Mouse (Mus musculus): ENCODE results near the gene Med16. TPM values are rescaled to one million over a fixed set of nuclear protein-coding genes. Genes with fewer than 3 reads are reported as not detected.

The Med16 gene
- polyA plus RNA-seq, 1 experiment from 2014 or later = 66.5 TPM

DNA sequence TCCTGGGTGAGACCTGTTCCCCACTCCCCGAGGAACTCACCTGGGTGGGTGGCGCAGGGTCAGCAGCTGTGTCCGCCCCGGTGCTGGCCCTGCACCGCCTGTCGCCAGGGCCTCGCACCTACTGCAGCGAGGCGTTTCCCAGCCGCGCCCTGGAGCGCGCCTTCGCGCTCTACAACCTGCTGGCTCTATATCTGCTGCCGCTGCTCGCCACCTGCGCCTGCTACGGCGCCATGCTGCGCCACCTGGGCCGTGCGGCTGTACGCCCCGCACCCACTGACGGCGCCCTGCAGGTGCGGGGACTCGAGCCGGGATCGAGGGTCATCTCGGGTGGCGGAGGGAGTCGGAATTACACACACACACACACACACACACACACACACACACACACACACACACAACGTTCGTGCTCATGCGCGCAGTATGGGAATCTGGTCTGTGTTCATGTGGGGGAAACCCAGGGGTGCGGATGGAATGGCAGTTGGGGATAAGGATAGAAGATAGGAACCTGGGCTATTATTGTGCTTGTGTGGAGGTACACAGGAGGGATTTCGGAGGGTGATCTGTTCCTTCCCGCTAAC lies 12.3 kb upstream of the Med16 start, which contains the start of gene R3hdm4:
TSS of gene R3hdm4 (minus strand) at position 251 of the 578 bp plus-strand sequence.
- H3K9me3 ChIP-seq = no peaks in the 10 kb centered on the region
- H3K4me3 ChIP-seq = peak within 1 kb of the TSS; percentile 33
- peak within 1 kb of the TSS; percentile 36; the same call in 1 of the 2 replicates for H3K9ac ChIP-seq
- 4% methylated on average over 41 of the region's 41 CpGs for WGBS
- H3K27ac ChIP-seq = no peak within 1 kb of the TSS
- peaks cover 38% of the 10 kb centered on the region for H3K4me1 ChIP-seq
- peaks cover 62% of the 10 kb centered on the region for H3K27me3 ChIP-seq (replicated peaks)
- H3K4me2 ChIP-seq = peak within 1 kb of the TSS; percentile 49
- ATAC-seq (replicated peaks) = no peak
- H3K36me3 ChIP-seq (replicated peaks) = no peaks in the 10 kb centered on the region

GRCm38 (mm10) chr10:79920056-79920890 lies 11.6 kb upstream of the Med16 start:
- H3K27me3 ChIP-seq (replicated peaks) = peaks cover 62% of the 10 kb centered on the region
- H3K9me3 ChIP-seq = no peaks in the 10 kb centered on the region
- H3K36me3 ChIP-seq (replicated peaks) = no peaks in the 10 kb centered on the region
- H3K9ac ChIP-seq = no peak overlapping the region; the same call in 1 of the 2 replicates
- peaks cover 38% of the 10 kb centered on the region for H3K4me1 ChIP-seq
- ATAC-seq (replicated peaks) = 0 out of 2 replicates have a peak, but pooled peaks have one; percentile 5
- no peak overlapping the region for H3K27ac ChIP-seq
- peak overlapping the region; percentile 49 for H3K4me2 ChIP-seq
- 14% methylated on average over 26 of the region's 26 CpGs for WGBS
- peak overlapping the region; percentile 33 for H3K4me3 ChIP-seq

- H3K9ac ChIP-seq = no peak overlapping the region
- 3% methylated on average over 21 of the region's 21 CpGs for WGBS
Measured at GRCm38 (mm10) chr10:79919251-79919849, 10.6 kb upstream of the Med16 start.

DNA sequence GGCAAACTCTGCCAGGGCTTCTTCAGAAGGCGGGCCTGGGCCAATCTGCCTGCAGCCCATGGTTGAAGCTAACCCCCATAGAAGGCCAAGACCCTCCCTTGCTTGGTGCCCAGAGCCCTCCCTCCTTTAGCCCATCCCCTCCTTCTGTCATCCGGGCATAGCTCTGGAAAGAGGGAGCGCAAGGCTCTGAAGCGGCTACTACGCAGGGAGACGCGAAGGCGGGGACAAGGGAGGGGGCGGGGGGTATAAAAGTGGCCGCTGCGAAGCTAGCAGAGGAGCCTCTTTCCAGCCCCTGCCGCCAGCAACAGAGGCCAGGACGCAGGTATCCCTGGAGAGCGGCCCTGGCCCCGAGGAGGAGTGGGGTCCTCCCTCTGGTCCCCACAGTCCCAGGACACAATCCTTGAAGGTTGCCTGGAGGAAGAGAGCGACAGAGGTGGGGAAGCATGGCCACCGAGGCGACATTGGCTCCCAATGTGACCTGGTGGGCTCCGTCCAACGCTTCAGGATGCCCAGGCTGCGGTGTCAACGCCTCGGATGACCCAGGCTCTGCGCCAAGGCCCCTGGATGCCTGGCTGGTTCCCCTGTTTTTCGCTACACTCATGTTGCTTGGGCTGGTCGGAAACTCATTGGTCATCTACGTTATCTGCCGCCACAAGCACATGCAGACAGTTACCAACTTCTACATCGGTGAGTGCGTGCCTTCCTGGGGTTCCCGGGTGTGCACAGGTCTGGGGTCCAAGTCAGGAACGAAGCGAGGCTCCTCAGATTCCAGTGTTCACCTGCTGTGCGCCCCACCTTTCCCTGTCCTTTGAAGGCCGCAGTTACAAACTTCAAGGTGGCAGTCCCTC lies 9.7 kb upstream of the Med16 start:
- Histone ChIP-seq H3K9me3 (no peaks in the 10 kb centered on the region), H3K4me2 (peak overlapping the region; percentile 8; the same call in 1 of the 2 replicates), H3K36me3 (replicated peaks) (no peaks in the 10 kb centered on the region), H3K4me3 (peak overlapping the region; percentile 1; the same call in 1 of the 2 replicates), H3K27me3 (replicated peaks) (peaks cover 60% of the 10 kb centered on the region), H3K4me1 (peaks cover 53% of the 10 kb centered on the region), H3K9ac (no peak overlapping the region), H3K27ac (no peak overlapping the region)
- 6% methylated on average over 34 of the region's 35 CpGs for WGBS
- no peak for ATAC-seq (replicated peaks)

More at GRCm38 (mm10) chr10:79919251-79919849, 10.6 kb upstream of the Med16 start:
- no peaks in the 10 kb centered on the region for H3K36me3 ChIP-seq (replicated peaks)
- peaks cover 44% of the 10 kb centered on the region for H3K4me1 ChIP-seq
- H3K4me2 ChIP-seq = no peak overlapping the region
- H3K27ac ChIP-seq = no peak overlapping the region
- H3K4me3 ChIP-seq = no peak overlapping the region
- no peaks in the 10 kb centered on the region for H3K9me3 ChIP-seq
- ATAC-seq (replicated peaks) = no peak
- H3K27me3 ChIP-seq (replicated peaks) = peaks cover 62% of the 10 kb centered on the region

GRCm38 (mm10) chr10:79917532-79918100 lies 8.9 kb upstream of the Med16 start:
- WGBS = 64% methylated on average over 5 of the region's 5 CpGs
- Histone ChIP-seq H3K9me3 (no peaks in the 10 kb centered on the region), H3K36me3 (replicated peaks) (no peaks in the 10 kb centered on the region), H3K9ac (peak overlapping the region; percentile 99), H3K4me3 (peak overlapping the region; percentile 86), H3K27ac (no peak overlapping the region), H3K27me3 (replicated peaks) (peaks cover 52% of the 10 kb centered on the region), H3K4me1 (peaks cover 55% of the 10 kb centered on the region), H3K4me2 (peak overlapping the region; percentile 77)
- ATAC-seq (replicated peaks) = no peak

- no peaks in the 10 kb centered on the region for H3K36me3 ChIP-seq (replicated peaks)
- H3K9ac ChIP-seq = peak within 1 kb of the TSS; percentile 99
- 2% methylated on average over 42 of the region's 42 CpGs for WGBS
- peak within 1 kb of the TSS; percentile 86 for H3K4me3 ChIP-seq
- no peaks in the 10 kb centered on the region for H3K9me3 ChIP-seq
- H3K4me2 ChIP-seq = peak within 1 kb of the TSS; percentile 77
- peak within 1 kb of the TSS; percentile 79 for H3K27ac ChIP-seq
- ATAC-seq (replicated peaks) = peak; percentile 87
- peaks cover 55% of the 10 kb centered on the region for H3K4me1 ChIP-seq
- peaks cover 45% of the 10 kb centered on the region for H3K27me3 ChIP-seq (replicated peaks)
Measured at GRCm38 (mm10) chr10:79916808-79917531, 8.2 kb upstream of the Med16 start, which contains the start of gene Kiss1r. Gene Kiss1r, plus strand, starts transcription at chr10:79916971.

DNA sequence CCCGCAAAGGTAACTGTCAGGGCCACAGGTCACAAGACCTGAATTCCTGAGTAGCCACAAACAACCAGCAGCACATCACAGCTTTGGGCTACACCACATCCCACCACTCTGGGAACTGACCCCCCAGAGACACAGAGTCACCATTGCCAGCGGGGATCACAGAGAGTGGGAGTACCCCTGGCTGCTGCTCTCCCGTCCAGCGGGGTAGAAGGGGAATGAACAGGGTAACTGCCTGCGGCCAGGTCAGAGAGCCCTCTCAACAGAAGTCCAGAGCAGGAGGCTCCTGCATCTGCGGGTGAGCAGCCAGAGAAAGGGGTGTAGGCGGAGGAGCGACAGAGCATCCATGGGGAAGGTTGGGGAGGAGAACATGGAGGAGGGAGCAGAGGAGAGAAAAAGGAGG lies 7.4 kb upstream of the Med16 start:
- peak overlapping the region; percentile 99 for H3K9ac ChIP-seq
- H3K27me3 ChIP-seq (replicated peaks) = peaks cover 37% of the 10 kb centered on the region
- H3K27ac ChIP-seq = peak overlapping the region; percentile 79
- no peaks in the 10 kb centered on the region for H3K9me3 ChIP-seq
- no peaks in the 10 kb centered on the region for H3K36me3 ChIP-seq (replicated peaks)
- H3K4me1 ChIP-seq = peaks cover 46% of the 10 kb centered on the region
- H3K4me3 ChIP-seq = peak overlapping the region; percentile 86
- ATAC-seq (replicated peaks) = no peak
- H3K4me2 ChIP-seq = peak overlapping the region; percentile 77
- WGBS = 7% methylated on average over 8 of the region's 8 CpGs

- H3K4me3 ChIP-seq = no peak overlapping the region
- H3K9me3 ChIP-seq = no peaks in the 10 kb centered on the region
- H3K4me2 ChIP-seq = 0 out of 2 replicates have a peak overlapping the region, but pooled peaks have one; percentile 77
- peaks cover 27% of the 10 kb centered on the region for H3K27me3 ChIP-seq (replicated peaks)
- no peak for ATAC-seq (replicated peaks)
- 77% methylated on average over 7 of the region's 7 CpGs for WGBS
- H3K36me3 ChIP-seq (replicated peaks) = no peaks in the 10 kb centered on the region
- no peak overlapping the region for H3K9ac ChIP-seq
- no peak overlapping the region for H3K27ac ChIP-seq
- peaks cover 40% of the 10 kb centered on the region for H3K4me1 ChIP-seq
Measured at GRCm38 (mm10) chr10:79914948-79915596, 6.3 kb upstream of the Med16 start.

- Histone ChIP-seq H3K4me2 (no peak overlapping the region), H3K4me3 (no peak overlapping the region), H3K36me3 (replicated peaks) (no peaks in the 10 kb centered on the region), H3K27me3 (replicated peaks) (peaks cover 19% of the 10 kb centered on the region), H3K9me3 (no peaks in the 10 kb centered on the region), H3K9ac (no peak overlapping the region), H3K4me1 (peaks cover 43% of the 10 kb centered on the region), H3K27ac (no peak overlapping the region)
- WGBS = 64% methylated on average over 11 of the region's 11 CpGs
- no peak for ATAC-seq (replicated peaks)
Measured at GRCm38 (mm10) chr10:79914131-79914947, 5.6 kb upstream of the Med16 start.

GRCm38 (mm10) chr10:79912412-79912811 lies 3.7 kb upstream of the Med16 start:
- no peak overlapping the region for H3K4me2 ChIP-seq
- H3K9ac ChIP-seq = no peak overlapping the region
- H3K36me3 ChIP-seq (replicated peaks) = no peaks in the 10 kb centered on the region
- H3K4me3 ChIP-seq = no peak overlapping the region
- H3K27ac ChIP-seq = no peak overlapping the region
- no peaks in the 10 kb centered on the region for H3K9me3 ChIP-seq
- peaks cover 47% of the 10 kb centered on the region for H3K4me1 ChIP-seq
- ATAC-seq (replicated peaks) = no peak
- peaks cover under 1% of the 10 kb centered on the region; the same call in 1 of the 2 replicates for H3K27me3 ChIP-seq (replicated peaks)
- 71% methylated on average over 20 of the region's 20 CpGs for WGBS
